Mouse (Mus musculus) erythroid progenitor cell, adult 5-6 weeks (primary cell): ENCODE data around the gene Klrb1. TPM values are rescaled to one million over a fixed set of nuclear protein-coding genes. Genes with fewer than 3 reads are reported as not detected.
"Not testable (repeated sequence)": the region's sequence is repeated elsewhere in the genome, so short reads cannot be mapped to it uniquely, and the experiment has no call there.

Experiments
- ATAC-seq: replicated peaks from 2 replicates; pipeline ENCODE4 v1.8.0; 2016; ENCODE audit warnings: moderate number of reproducible peaks, mild to moderate bottlenecking, moderate TSS enrichment, inconsistent platforms; ENCODE audit not compliant: poor library complexity, low FRiP score, severe bottlenecking
- total RNA-seq, 2 experiments: library from RNA; stranded (forward) in 1 of 2; stranded (reverse) in 1 of 2; fragments of 150-400 nt in 1 of 2; fragments of 186-747, 209-891 nt in 1 of 2; gene quantifications; 2 replicates each; pipeline versions ENCODE4 v1.2.3 to v1.2.4; 2015 to 2017; ENCODE audit warnings: low replicate concordance in 2 of 2

Gene Klrb1
- not detected in 2 replicates for total RNA-seq (2015; ENCODE audit: low replicate concordance)
- total RNA-seq (2017; ENCODE audit: low replicate concordance), result not detected in 2 replicates

GRCm38 (mm10) chr6:128722959-128723358 lies at the start of gene Klrb1:
TSS of gene Klrb1 (minus strand) at chr6:128723059.
- no peak for ATAC-seq

- no peak for ATAC-seq
These were observed 46.8 kb upstream of the Klrb1 start for GRCm38 (mm10) chr6:128769481-128770253.

- ATAC-seq, result no peak
These were observed 45.2 kb upstream of the Klrb1 start for GRCm38 (mm10) chr6:128768047-128768446.

- 0 out of 2 replicates have a peak, but pooled peaks have one; percentile 51 for ATAC-seq
These were observed 43.8 kb upstream of the Klrb1 start for GRCm38 (mm10) chr6:128766486-128767254.

- ATAC-seq, result no peak
These were observed 42.4 kb upstream of the Klrb1 start for GRCm38 (mm10) chr6:128765211-128765610.

- no peak for ATAC-seq
These were observed 41.7 kb upstream of the Klrb1 start for GRCm38 (mm10) chr6:128764598-128764997.

- peak; percentile 82 for ATAC-seq
These were observed 41.1 kb upstream of the Klrb1 start for GRCm38 (mm10) chr6:128763736-128764523.

GRCm38 (mm10) chr6:128762892-128763670 lies 40.2 kb upstream of the Klrb1 start:
- not testable (repeated sequence) for ATAC-seq

- no peak for ATAC-seq
These were observed 38.3 kb upstream of the Klrb1 start for GRCm38 (mm10) chr6:128761144-128761540.

GRCm38 (mm10) chr6:128760416-128761143 lies 37.7 kb upstream of the Klrb1 start:
- peak; percentile 83 for ATAC-seq

GRCm38 (mm10) chr6:128760016-128760415 lies 37.2 kb upstream of the Klrb1 start:
- ATAC-seq, result peak; percentile 31

GRCm38 (mm10) chr6:128759221-128759950 lies 36.5 kb upstream of the Klrb1 start:
- ATAC-seq, result no peak

GRCm38 (mm10) chr6:128755402-128755763 lies 32.5 kb upstream of the Klrb1 start:
- not testable (repeated sequence) for ATAC-seq

GRCm38 (mm10) chr6:128754748-128755401 lies 32.0 kb upstream of the Klrb1 start:
- not testable (repeated sequence) for ATAC-seq

GRCm38 (mm10) chr6:128754265-128754664 lies 31.4 kb upstream of the Klrb1 start:
- ATAC-seq, result 0 out of 2 replicates have a peak, but pooled peaks have one; percentile 28

GRCm38 (mm10) chr6:128753610-128754224 lies 30.9 kb upstream of the Klrb1 start:
- ATAC-seq, result peak; percentile 79

- not testable (repeated sequence) for ATAC-seq
These were observed 24.1 kb upstream of the Klrb1 start for GRCm38 (mm10) chr6:128747006-128747405.
